Mouse (Mus musculus) right cerebral cortex, postnatal 36 days (tissue): ENCODE results near the gene Obscn.

ENCODE experiments used
- DNase-seq, 2 experiments: peaks; one replicate each; pipeline ENCODE4 v3.0.0; 2022; ENCODE audit warnings: low spot score in 2 of 2, mixed read lengths in 1 of 2

Gene Obscn

DNA sequence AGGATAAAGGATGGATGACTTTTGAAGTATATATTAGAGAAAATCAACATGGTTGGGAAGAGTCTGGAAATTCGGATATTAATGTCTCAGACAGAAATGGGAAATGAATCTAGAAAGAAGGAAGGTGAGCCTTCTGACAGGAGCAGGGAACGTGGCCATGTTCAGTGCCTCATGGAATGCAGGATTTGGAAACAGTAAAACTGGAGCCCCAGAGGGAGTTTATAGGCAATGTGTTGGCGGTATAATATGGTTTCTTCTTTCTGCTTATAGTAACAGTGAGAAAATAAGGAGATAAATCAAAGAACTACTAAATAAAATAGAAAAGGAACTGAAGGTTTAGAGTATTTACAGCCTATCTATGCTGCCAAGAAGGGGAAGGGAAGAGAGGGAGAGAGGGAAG is 78.2 kb downstream of the Obscn start:
- no peak for DNase-seq

GRCm38 (mm10) chr11:59051031-59051430 is 85.2 kb downstream of the Obscn start:
- DNase-seq = no peak

- DNase-seq = no peak
Measured at GRCm38 (mm10) chr11:59044703-59045330, 91.4 kb downstream of the Obscn start.

- DNase-seq = no peak
Measured at GRCm38 (mm10) chr11:59029003-59029402, 107.2 kb downstream of the Obscn start.

- no peak for DNase-seq
Measured at GRCm38 (mm10) chr11:59026411-59026810, 109.8 kb downstream of the Obscn start.

DNA sequence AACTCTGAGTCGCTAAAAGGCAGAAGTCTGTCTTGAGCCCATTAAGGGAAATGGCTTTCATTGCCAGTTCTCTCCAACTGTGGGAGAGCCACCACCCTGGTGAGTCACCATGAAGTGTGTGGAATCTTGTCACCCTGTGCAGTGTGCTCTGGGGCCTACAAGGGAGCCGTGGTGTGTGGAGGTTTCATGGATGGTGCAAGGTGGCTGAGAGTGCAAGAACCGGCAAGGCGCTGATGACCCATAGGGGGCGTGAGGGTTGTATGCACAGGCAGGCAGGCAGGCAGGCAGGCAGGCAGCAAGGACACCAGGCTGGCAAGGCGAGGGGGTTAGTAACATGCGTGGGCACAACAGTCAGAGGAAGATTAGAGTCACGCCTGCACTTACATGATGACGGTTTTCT is 121.2 kb downstream of the Obscn start:
- DNase-seq = peak; percentile 33 to 50

- DNase-seq = no peak
Measured at GRCm38 (mm10) chr11:59002327-59003079, 133.7 kb downstream of the Obscn start.

- DNase-seq = peak in 1 of 2 experiments; percentile 36
Measured at GRCm38 (mm10) chr11:59000635-59001034, 135.6 kb downstream of the Obscn start.

GRCm38 (mm10) chr11:58999830-59000229 is 136.4 kb downstream of the Obscn start:
- DNase-seq = no peak

DNA sequence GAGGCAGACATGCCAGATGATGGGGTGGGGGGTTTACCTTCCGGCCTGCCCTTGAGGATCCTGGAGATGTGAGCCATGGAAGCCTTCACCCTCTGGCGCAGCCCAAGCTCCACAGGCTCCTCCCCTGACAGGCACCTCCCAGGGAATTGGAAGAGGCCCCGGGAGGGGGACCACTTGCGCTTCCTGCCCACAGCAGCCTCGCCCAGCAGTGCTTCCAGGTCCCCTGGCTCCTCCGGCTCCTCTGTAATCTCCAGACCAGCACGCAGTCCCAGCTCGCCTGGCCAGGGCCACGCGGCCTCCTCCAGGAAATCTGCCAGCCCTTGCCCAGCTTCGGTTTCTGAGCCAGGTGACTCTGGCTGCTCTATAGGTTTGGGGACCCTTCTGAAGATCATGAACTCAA is 137.0 kb downstream of the Obscn start:
- DNase-seq = no peak

- no peak for DNase-seq
Measured at GRCm38 (mm10) chr11:58997541-58997940, 138.7 kb downstream of the Obscn start.

DNA sequence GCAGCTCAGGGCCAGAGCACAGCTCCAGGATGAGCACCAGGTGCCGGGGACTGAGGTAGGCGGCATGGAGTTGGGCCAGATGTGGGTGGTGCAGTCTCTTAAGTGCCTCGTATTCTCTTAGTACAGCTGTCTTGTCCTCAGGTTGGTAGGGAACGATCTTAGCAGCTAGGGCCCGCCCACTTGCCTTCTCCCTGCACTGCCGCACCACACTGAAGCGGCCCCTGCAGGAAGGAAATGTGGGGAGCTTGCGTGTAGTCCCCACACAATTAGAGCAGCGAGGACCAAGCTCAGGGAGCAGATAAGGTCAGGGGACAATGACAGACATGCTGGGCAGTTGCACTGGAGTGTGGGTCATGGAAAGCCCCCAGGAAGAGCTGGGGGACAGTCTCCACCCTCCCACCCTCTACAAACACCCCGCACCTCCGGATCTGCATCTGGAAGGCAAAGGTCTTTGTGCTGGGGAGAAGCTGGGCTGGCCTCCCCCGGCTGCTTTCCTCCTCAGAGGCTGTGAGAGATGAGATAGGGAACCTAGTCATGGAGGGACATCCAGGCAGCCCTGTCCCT is 140.3 kb downstream of the Obscn start:
- DNase-seq = no peak

GRCm38 (mm10) chr11:58995061-58995806 is 141.0 kb downstream of the Obscn start:
- DNase-seq = no peak

DNA sequence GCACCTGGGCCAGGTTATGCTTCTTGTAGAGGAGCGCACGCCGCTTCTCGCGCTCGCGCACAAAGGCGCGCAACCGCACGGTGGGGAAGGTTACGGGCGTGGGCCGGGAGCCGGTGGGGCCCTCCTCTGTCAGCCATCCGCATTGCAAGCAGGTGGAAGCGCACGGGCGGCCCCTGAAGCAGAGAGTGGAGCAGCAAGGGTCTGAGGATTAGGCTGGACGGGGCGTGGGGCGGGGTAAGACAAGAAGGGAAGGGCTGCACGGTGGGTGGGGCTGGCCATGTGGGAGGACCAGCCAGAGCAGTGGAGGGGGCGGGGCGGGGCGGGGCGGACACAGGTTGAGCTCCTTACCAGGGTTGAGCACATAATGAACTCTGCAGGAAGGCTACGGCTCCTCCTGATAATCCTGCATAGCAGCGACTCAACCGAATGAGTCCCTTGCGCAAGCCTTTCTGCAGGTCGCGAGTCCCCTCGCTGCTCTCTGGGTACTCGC is 141.8 kb downstream of the Obscn start:
- no peak for DNase-seq

- no peak for DNase-seq
Measured at GRCm38 (mm10) chr11:58993091-58993670, 143.0 kb downstream of the Obscn start.

GRCm38 (mm10) chr11:58991911-58992310 is 144.3 kb downstream of the Obscn start:
- no peak for DNase-seq

DNA sequence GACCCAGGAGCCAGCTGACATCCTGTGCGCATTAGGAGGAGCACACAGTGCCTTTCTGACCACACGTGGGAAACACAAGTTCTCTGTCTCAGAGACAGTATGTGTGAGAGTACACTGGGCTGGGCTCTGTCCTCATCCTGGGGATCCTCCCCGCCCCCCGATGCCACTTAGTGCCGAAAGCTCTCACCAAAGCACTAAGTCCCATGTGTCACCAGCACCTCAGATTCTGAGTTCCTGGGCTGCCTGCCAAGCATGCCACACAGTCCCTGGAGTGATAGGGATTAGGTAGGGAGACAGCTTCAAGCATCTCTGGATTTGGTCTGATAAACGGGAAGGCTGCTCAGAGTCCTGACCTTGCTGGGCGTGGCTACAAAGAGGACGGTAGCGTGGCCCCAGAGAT is 145.4 kb downstream of the Obscn start:
- DNase-seq = no peak

DNA sequence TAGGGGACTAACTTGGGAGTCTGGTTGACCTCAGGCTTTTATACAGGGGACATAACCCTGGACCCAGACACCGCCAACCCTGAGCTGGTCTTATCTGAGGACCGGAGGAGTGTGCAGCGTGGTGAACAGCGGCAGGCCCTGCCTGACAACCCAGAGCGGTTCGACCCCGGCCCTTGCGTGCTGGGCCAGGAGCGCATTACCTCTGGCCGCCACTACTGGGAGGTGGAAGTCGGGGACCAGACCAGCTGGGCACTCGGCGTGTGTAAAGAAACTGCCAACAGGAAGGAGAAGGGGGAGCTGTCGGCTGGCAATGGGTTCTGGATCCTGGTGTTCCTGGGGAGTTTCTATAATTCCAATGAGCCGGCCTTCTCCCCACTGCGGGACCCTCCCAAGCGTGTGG is 146.1 kb downstream of the Obscn start:
- DNase-seq = no peak

GRCm38 (mm10) chr11:58989166-58989565 is 147.0 kb downstream of the Obscn start:
- DNase-seq = no peak

- no peak for DNase-seq
Measured at GRCm38 (mm10) chr11:58985299-58985917, 150.8 kb downstream of the Obscn start.

DNA sequence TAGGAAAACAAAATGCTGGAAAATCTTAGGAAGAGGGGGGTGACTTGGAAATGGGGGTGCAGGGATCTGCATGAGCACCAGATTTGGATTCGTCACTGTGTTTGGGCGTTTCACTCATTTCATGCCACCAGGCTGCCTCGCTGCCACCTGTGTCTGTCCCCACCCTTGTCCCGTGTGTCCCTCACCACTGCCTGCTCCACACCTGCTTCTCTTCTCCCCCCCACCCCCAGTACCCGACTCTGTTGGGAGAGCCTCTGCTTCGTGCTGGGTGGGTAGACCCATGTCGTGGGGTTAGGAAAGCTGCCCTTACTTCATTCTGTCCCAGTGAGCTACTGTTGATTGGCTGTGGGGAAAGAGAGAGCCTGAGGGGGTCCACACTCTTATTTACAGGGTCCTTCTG is 151.5 kb downstream of the Obscn start:
- DNase-seq = no peak
